Mouse (Mus musculus) skeletal muscle tissue, adult 2 months (tissue): ENCODE measurements around the gene Lpp.
A peak's percentile ranks its signal among the peaks of the same experiment; 100 is the strongest.

Source experiments
- DNase-seq: peaks from one replicate; pipeline ENCODE4 v3.0.0-alpha.2; 2012; ENCODE audit warnings: low read depth, low spot score

Lpp gene

GRCm38 (mm10) chr16:24801355-24801754 lies 408.0 kb downstream of the Lpp start:
- no peak for DNase-seq

GRCm38 (mm10) chr16:24801780-24802179 lies 408.5 kb downstream of the Lpp start:
- DNase-seq = no peak

GRCm38 (mm10) chr16:24806093-24806492 lies 412.8 kb downstream of the Lpp start:
- DNase-seq = no peak

- DNase-seq = no peak
These were observed 414.3 kb downstream of the Lpp start for GRCm38 (mm10) chr16:24807565-24807964.

GRCm38 (mm10) chr16:24809811-24810210 lies 416.5 kb downstream of the Lpp start:
- no peak for DNase-seq

- DNase-seq = no peak
These were observed 423.3 kb downstream of the Lpp start for GRCm38 (mm10) chr16:24816621-24817020.

GRCm38 (mm10) chr16:24817381-24817780 lies 424.1 kb downstream of the Lpp start:
- no peak for DNase-seq

GRCm38 (mm10) chr16:24819127-24819526 lies 425.8 kb downstream of the Lpp start:
- DNase-seq = no peak

- DNase-seq = no peak
These were observed 429.0 kb downstream of the Lpp start for GRCm38 (mm10) chr16:24822182-24822875.

- DNase-seq = no peak
These were observed 429.6 kb downstream of the Lpp start for GRCm38 (mm10) chr16:24822918-24823317.

- DNase-seq = no peak
These were observed 433.1 kb downstream of the Lpp start for GRCm38 (mm10) chr16:24826390-24826789.

GRCm38 (mm10) chr16:24828207-24828803 lies 435.0 kb downstream of the Lpp start:
- no peak for DNase-seq

GRCm38 (mm10) chr16:24829860-24830259 lies 436.6 kb downstream of the Lpp start:
- no peak for DNase-seq

GRCm38 (mm10) chr16:24830939-24831338 lies 437.6 kb downstream of the Lpp start:
- DNase-seq = no peak

- DNase-seq = no peak
These were observed 439.9 kb downstream of the Lpp start for GRCm38 (mm10) chr16:24833221-24833620.

GRCm38 (mm10) chr16:24834536-24834935 lies 441.2 kb downstream of the Lpp start:
- DNase-seq = no peak

GRCm38 (mm10) chr16:24836550-24836949 lies 443.2 kb downstream of the Lpp start:
- DNase-seq = no peak

GRCm38 (mm10) chr16:24839018-24839417 lies 445.7 kb downstream of the Lpp start:
- DNase-seq = no peak

- no peak for DNase-seq
These were observed 446.8 kb downstream of the Lpp start for GRCm38 (mm10) chr16:24840073-24840472.

- DNase-seq = no peak
These were observed 452.8 kb downstream of the Lpp start for GRCm38 (mm10) chr16:24846141-24846540.

- no peak for DNase-seq
These were observed 466.3 kb downstream of the Lpp start for GRCm38 (mm10) chr16:24859509-24860140.

- DNase-seq = peak; percentile 30
These were observed 467.1 kb downstream of the Lpp start for GRCm38 (mm10) chr16:24860445-24860844.

- no peak for DNase-seq
These were observed 468.1 kb downstream of the Lpp start for GRCm38 (mm10) chr16:24861374-24861773.
